Mouse (Mus musculus) liver, postnatal 0 days (tissue): ENCODE measurements around the gene Gfpt1.

Experiments used
- CTCF ChIP-seq: sonication (generic); IDR thresholded peaks from 2 replicates; pipeline ENCODE4 v1.5.1; 2016; ENCODE audit warnings: antibody characterized with exemption, low read depth
- EP300 ChIP-seq: IDR thresholded peaks from 2 replicates; pipeline ENCODE4 v1.6.1; 2016; ENCODE audit warnings: antibody characterized with exemption, low read depth, mild to moderate bottlenecking

DNA sequence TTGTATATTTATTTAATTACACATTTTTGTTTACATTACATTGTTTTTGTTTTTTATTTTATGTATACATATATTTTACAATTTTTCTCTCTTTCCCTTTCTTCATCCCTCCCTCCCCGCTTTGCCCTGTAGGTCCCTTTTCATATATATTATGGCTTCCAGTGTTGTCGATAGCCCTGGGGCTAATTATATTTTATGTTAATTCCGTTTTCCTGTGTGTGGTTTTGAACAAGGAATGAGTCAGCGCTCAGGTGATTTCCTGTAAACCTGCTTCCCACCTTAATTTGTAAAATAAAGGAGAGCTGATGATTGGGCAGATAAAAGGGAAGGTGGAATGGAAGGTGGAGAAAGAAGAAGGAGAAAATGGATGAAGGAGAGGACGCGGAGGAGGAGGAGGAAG, 33.8 kb upstream of the Gfpt1 start, which contains the start of gene Nfu1:
- TF ChIP-seq CTCF (no peak), EP300 (no peak)
